Mouse (Mus musculus): ENCODE data around the gene Fam241b.
"Not testable (repeated sequence)": the region's sequence is repeated elsewhere in the genome, so short reads cannot be mapped to it uniquely, and the experiment has no call there.

Gene Fam241b

GRCm38 (mm10) chr10:62128316-62128951, 15.3 kb downstream of the Fam241b start:
- no peak for DNase-seq

DNA sequence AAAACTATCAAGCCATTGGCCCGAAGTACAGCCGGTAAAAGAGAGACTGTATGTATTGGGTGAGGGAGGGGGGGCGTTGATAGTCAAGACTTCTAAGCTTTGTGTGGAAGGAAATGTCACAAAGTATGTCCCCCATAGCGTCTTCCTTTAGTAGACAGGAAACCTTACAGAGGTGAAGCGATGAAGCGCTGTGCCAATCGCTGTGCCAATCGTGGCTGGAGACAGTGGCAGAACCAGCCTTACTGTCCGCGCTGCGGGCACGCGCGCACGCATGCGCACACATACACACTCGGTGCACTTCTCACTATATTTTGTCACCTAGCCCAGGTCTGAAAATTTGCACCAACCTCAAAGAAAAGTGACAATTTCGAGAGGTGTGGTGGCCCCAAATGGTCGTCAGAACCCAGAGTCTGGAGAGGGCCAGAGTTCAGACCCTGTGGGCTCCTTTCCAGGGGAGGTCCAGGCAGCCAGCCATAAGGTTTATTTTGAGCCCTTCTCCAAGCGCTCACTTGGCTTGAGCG, 15.9 kb downstream of the Fam241b start:
- DNase-seq = no peak

GRCm38 (mm10) chr10:62127137-62127536, 16.6 kb downstream of the Fam241b start:
- no peak for DNase-seq

GRCm38 (mm10) chr10:62113865-62114647, 29.7 kb downstream of the Fam241b start:
- DNase-seq = no peak

GRCm38 (mm10) chr10:62111207-62111576, 32.5 kb downstream of the Fam241b start:
- DNase-seq = no peak

GRCm38 (mm10) chr10:62110504-62111206, 33.1 kb downstream of the Fam241b start:
- DNase-seq = peak; percentile 85

GRCm38 (mm10) chr10:62107048-62107447, 36.7 kb downstream of the Fam241b start:
- no peak for DNase-seq

DNA sequence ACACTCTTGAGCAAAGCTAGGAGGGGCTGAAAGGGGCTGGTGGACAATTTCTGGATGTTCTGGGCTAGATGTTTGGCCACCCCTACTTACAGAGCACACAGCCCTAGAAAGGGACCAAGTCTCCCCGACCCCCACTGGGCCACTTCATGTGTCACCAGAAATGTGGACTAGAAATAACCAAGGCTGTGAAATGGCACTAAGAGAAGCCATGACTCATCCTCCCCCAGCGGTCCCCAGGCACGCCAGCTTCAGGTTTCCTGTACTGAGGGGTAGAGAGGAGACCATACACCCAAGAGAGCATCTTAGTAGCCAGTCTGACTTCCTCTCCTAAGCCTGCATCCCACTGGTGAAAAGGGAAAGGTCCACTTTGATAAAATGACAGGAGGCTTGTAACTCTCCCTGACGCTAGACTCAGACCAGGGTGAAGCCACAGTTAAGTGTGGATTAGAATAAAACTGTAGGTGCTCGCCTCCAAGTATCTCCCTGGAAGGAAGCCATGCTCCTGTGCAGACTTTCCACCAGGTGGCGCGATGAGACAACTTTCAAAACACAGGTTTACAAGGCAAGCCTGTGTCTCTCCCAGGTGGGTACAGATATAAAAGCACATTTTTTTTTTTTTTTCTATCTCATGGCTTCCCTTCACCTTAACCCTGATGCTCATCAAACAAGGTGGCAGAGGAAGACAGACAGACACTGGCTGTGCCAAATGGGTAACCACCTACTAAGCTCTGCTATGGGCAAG, 38.7 kb downstream of the Fam241b start:
- DNase-seq = peak; percentile 60

GRCm38 (mm10) chr10:62101504-62102439, 41.9 kb downstream of the Fam241b start:
- DNase-seq = peak; percentile 54

GRCm38 (mm10) chr10:62099749-62100403, 43.8 kb downstream of the Fam241b start:
- no peak for DNase-seq

DNA sequence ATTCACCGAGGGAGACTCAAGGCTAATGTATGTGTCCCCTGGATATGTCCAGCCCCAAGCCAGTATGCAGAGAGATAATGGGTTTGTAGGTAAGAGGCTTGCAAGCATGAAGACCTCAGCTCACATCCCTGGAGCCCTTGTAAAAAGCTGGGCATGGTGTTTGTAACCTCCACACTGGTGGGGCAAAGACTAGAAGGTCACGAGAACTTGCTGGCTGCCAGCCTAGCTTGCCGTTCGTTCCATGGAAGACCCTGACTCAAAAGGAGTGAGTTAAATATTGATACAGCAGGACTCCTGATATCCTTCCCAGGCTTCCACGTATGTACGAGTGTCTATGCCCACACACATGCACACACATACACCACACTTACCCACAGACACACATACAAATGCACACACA, 49.3 kb downstream of the Fam241b start:
- DNase-seq = no peak

DNA sequence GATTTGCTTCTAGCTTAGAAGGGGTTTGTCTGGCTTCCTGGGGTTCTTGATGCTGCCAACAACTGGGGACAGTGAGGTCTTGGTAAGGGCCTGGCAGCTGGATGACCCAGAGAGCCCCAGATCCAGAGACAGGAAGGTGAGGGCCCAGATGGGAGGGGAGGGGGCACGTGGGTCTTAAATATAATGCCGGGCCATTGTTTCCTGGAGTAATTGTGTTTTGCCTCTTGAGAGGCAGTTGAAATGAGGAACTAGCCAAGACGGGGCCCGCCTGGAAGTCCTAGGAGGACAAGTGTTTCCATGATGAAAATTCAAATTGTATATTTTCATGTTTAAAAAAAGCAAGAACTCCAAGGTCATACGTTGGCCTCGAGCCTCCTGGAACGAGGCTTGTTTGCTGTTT, 49.8 kb downstream of the Fam241b start:
- no peak for DNase-seq

DNA sequence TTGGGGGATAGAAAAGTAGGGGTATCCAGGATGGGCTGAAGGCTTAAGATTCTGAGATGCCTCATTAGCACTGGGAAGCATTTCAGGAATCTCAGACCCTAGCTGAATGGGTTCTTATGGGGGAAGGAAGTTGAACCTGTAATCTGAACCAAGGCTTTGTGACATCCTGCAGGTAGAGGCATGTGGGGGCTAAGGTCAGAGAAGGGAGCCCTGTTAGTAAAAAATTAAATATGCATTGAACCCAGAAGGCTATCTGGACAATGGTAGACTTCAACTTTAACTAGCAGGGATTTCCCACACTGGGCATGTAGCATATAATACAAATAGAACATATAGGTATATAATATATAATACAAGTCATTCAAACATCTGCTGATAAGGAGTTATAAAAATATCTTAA, 54.2 kb downstream of the Fam241b start:
- DNase-seq = no peak

GRCm38 (mm10) chr10:62089071-62089470, 54.6 kb downstream of the Fam241b start:
- no peak for DNase-seq

DNA sequence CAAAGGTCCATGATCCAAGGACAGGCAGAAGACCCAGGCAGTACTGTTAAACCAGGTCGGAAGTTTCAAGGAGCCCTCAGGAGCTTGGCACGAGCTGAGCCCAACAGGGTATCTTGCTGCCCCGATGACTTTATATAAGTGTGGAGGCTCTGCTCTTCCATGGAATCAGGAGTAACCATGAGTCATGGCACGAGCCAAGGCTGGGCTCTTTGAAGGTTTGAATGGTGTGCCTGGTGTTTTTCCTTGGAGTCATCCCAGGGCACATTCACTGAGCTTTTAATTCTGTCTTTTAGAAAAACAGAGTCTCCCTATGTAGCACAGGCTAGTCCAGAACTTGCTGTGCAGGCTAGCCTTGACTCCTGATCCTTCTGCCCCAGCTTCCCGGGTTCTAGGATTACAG, 55.3 kb downstream of the Fam241b start:
- no peak for DNase-seq

DNA sequence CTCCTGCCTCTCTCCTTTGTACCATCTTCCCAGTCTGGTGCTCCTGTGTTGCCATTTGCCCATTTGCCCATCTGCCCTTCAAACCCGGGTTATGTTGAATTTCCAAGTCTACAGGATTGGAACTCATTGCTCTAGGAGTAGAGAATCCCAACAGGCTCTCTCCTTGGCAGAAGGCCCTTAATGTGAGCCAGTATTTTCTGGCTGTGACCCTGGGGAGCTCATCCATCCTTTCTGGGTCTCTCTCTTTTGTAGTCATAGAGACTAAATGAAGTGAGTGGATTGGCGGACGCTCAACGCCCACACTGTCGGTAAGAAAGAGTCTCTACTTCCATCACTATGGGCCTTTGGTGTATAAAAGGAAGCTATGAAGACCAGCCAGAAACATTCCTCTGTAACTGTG, 56.9 kb downstream of the Fam241b start:
- no peak for DNase-seq

DNA sequence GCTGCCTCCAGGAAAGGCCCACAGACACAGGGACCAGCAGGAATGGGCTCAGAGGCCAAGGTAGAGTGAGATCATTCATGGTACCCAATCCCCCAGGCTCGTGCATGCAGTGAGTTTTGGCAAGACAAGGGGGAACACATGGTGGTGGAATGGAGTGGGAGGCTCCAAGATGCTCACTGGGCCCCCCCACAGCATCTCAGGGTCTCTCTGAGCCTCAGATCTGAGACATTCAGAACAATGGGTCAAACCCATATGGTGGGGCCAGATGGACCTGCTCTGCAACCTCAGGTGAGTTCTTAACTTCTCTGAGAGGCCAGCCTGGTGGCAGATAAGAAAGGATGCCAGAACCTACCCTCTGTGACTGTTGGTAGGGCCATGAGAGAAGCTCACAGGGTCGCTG, 57.7 kb downstream of the Fam241b start:
- no peak for DNase-seq

DNA sequence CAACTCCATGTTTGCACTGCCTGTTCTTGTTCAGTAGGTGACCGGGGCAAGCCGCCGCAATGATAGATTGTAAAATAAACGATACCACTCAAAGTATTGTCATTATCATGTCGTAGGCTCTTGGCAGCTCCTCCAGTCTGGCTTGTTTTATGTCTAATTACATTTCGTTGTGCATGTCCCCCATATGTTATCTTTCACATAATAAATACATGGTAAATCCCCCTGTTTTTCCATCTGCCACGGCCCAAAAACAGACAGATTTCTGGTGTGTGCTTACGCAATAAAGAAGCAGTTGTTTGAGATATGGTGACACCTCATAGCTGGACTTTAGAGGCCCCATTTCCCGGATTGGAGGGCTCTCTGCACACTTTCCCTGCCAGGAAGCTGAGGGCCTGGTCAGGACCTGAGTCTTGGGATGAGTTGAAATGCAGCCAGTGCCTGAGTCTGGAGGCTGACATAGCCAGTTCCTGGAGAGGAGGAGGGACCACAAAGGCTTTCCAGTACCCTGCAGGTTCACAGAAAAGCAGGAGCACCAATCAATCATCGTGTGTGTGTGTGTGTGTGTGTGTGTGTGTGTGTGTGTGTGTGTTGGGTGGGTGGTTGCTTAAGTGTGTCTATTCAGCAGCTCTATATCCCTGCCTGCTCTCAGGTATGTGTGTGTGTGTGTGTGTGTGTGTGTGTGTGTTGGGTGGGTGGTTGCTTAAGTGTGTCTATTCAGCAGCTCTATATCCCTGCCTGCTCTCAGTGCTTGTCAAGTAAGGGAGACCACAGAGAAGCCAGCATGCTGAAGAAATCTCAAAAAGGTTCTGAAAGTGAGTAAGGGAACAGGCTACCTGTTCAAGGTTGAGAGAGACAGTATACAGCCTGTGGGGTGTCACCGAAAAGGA, 67.2 kb downstream of the Fam241b start:
- no peak for DNase-seq

- not testable (repeated sequence) for DNase-seq
Measured at GRCm38 (mm10) chr10:62071346-62071745, 72.4 kb downstream of the Fam241b start.

GRCm38 (mm10) chr10:62070636-62071035, 73.1 kb downstream of the Fam241b start:
- no peak for DNase-seq

Measured in thymus, postnatal 25 days (tissue).